Mouse (Mus musculus): ENCODE data around the gene Myh6. TPM values are rescaled to one million over a fixed set of nuclear protein-coding genes. Genes with fewer than 3 reads are reported as not detected.
A peak's percentile ranks its signal among the peaks of the same experiment; 100 is the strongest.

The Myh6 gene
- polyA plus RNA-seq, 2 experiments: 2.1 to 7.3 TPM

GRCm38 (mm10) chr14:54924641-54925348, 41.9 kb downstream of the Myh6 start:
- peak; percentile 91 for DNase-seq (ENCODE audit: low spot score)
- peak overlapping the region; percentile 100 for H3K27ac ChIP-seq (replicated peaks; ENCODE audit: low read depth, low read length)
- TF ChIP-seq POLR2A (IDR thresholded peaks at IDR 0.05; ENCODE audit: borderline replicate concordance, extremely low read depth, insufficient read depth, insufficient read length): peak; percentile 25; the same call in 1 of the 2 replicates
- H3K9me3 ChIP-seq (ENCODE audit: control insufficient read depth, low read length): peaks cover 6% of the 10 kb centered on the region
- H3K4me3 ChIP-seq (replicated peaks; ENCODE audit: low read length): peak overlapping the region; percentile 65
- no peaks in the 10 kb centered on the region for H3K27me3 ChIP-seq (ENCODE audit: control insufficient read depth, insufficient read depth, low read length)
- H3K9ac ChIP-seq (ENCODE audit: low read depth, low read length, severe bottlenecking): peak overlapping the region; percentile 95
- H3K36me3 ChIP-seq (ENCODE audit: control insufficient read depth, insufficient read depth, low read length): peaks cover 28% of the 10 kb centered on the region
- 10% methylated on average over 7 of the region's 7 CpGs for WGBS
- H3K4me1 ChIP-seq (ENCODE audit: control insufficient read depth, insufficient read depth, low read length): peaks cover 22% of the 10 kb centered on the region
- ATAC-seq (ENCODE audit: low FRiP score, low read depth): peak; percentile 56
- H3K4me2 ChIP-seq (replicated peaks; ENCODE audit: low read depth, low read length, severe bottlenecking): peak overlapping the region; percentile 96

- Histone ChIP-seq H3K4me1 (ENCODE audit: control insufficient read depth, insufficient read depth, low read length) (peaks cover 12% of the 10 kb centered on the region), H3K27me3 (ENCODE audit: control insufficient read depth, insufficient read depth, low read length) (no peaks in the 10 kb centered on the region), H3K27ac (replicated peaks; ENCODE audit: low read depth, low read length) (no peak overlapping the region), H3K9me3 (ENCODE audit: control insufficient read depth, low read length) (peaks cover 6% of the 10 kb centered on the region), H3K4me3 (replicated peaks; ENCODE audit: low read length) (no peak overlapping the region), H3K4me2 (replicated peaks; ENCODE audit: low read depth, low read length, severe bottlenecking) (no peak overlapping the region), H3K9ac (ENCODE audit: low read depth, low read length, severe bottlenecking) (no peak overlapping the region), H3K36me3 (ENCODE audit: control insufficient read depth, insufficient read depth, low read length) (peaks cover 71% of the 10 kb centered on the region)
- no peak for TF ChIP-seq POLR2A (IDR thresholded peaks at IDR 0.05; ENCODE audit: borderline replicate concordance, extremely low read depth, insufficient read depth, insufficient read length)
- ATAC-seq (ENCODE audit: low FRiP score, low read depth) (no peak), DNase-seq (ENCODE audit: low spot score) (no peak)
- 89% methylated on average over 16 of the region's 16 CpGs for WGBS
These were observed 46.5 kb downstream of the Myh6 start for GRCm38 (mm10) chr14:54920076-54920685.

- peak overlapping the region; percentile 71 for H3K27ac ChIP-seq (replicated peaks; ENCODE audit: low read depth, low read length)
- peak; percentile 12 for ATAC-seq (ENCODE audit: low FRiP score, low read depth)
These were observed 53.4 kb downstream of the Myh6 start for GRCm38 (mm10) chr14:54913343-54913742.

GRCm38 (mm10) chr14:54912886-54913285, 53.8 kb downstream of the Myh6 start, which contains the start of gene Slc22a17:
Gene Slc22a17, minus strand, starts transcription at chr14:54913132.
- H3K27me3 ChIP-seq (ENCODE audit: control insufficient read depth, insufficient read depth, low read length): no peaks in the 10 kb centered on the region
- H3K4me2 ChIP-seq (replicated peaks; ENCODE audit: low read depth, low read length, severe bottlenecking): peak within 1 kb of the TSS; percentile 83
- TF ChIP-seq POLR2A (IDR thresholded peaks at IDR 0.05; ENCODE audit: borderline replicate concordance, extremely low read depth, insufficient read depth, insufficient read length): peak; percentile 98
- peak within 1 kb of the TSS; percentile 95 for H3K9ac ChIP-seq (ENCODE audit: low read depth, low read length, severe bottlenecking)
- H3K4me1 ChIP-seq (ENCODE audit: control insufficient read depth, insufficient read depth, low read length): peaks cover 15% of the 10 kb centered on the region
- under 1% methylated on average over 15 of the region's 28 CpGs for WGBS
- peak within 1 kb of the TSS; percentile 90 for H3K27ac ChIP-seq (replicated peaks; ENCODE audit: low read depth, low read length)
- no peaks in the 10 kb centered on the region for H3K9me3 ChIP-seq (ENCODE audit: control insufficient read depth, low read length)
- ATAC-seq (ENCODE audit: low FRiP score, low read depth) (peak; percentile 93), DNase-seq (ENCODE audit: low spot score) (peak; percentile 86)
- H3K4me3 ChIP-seq (replicated peaks; ENCODE audit: low read length): peak within 1 kb of the TSS; percentile 93
- peaks cover 61% of the 10 kb centered on the region for H3K36me3 ChIP-seq (ENCODE audit: control insufficient read depth, insufficient read depth, low read length)

More at GRCm38 (mm10) chr14:54913343-54913742, 53.4 kb downstream of the Myh6 start:
- Histone ChIP-seq H3K4me1 (ENCODE audit: control insufficient read depth, insufficient read depth, low read length) (peaks cover 15% of the 10 kb centered on the region), H3K9me3 (ENCODE audit: control insufficient read depth, low read length) (no peaks in the 10 kb centered on the region), H3K9ac (ENCODE audit: low read depth, low read length, severe bottlenecking) (peak overlapping the region; percentile 95), H3K27me3 (ENCODE audit: control insufficient read depth, insufficient read depth, low read length) (no peaks in the 10 kb centered on the region), H3K4me2 (replicated peaks; ENCODE audit: low read depth, low read length, severe bottlenecking) (peak overlapping the region; percentile 83), H3K4me3 (replicated peaks; ENCODE audit: low read length) (peak overlapping the region; percentile 93), H3K36me3 (ENCODE audit: control insufficient read depth, insufficient read depth, low read length) (peaks cover 61% of the 10 kb centered on the region)
- no peak for DNase-seq (ENCODE audit: low spot score)
- 19% methylated on average over 10 of the region's 10 CpGs for WGBS
- no peak for TF ChIP-seq POLR2A (IDR thresholded peaks at IDR 0.05; ENCODE audit: borderline replicate concordance, extremely low read depth, insufficient read depth, insufficient read length)

- H3K9me3 ChIP-seq (ENCODE audit: control insufficient read depth, low read length): no peaks in the 10 kb centered on the region
- H3K36me3 ChIP-seq (ENCODE audit: control insufficient read depth, insufficient read depth, low read length): peaks cover 61% of the 10 kb centered on the region
- TF ChIP-seq POLR2A (IDR thresholded peaks at IDR 0.05; ENCODE audit: borderline replicate concordance, extremely low read depth, insufficient read depth, insufficient read length): no peak
- H3K27me3 ChIP-seq (ENCODE audit: control insufficient read depth, insufficient read depth, low read length): no peaks in the 10 kb centered on the region
- H3K4me2 ChIP-seq (replicated peaks; ENCODE audit: low read depth, low read length, severe bottlenecking): peak overlapping the region; percentile 83
- peak overlapping the region; percentile 90 for H3K27ac ChIP-seq (replicated peaks; ENCODE audit: low read depth, low read length)
- peak overlapping the region; percentile 95 for H3K9ac ChIP-seq (ENCODE audit: low read depth, low read length, severe bottlenecking)
- H3K4me3 ChIP-seq (replicated peaks; ENCODE audit: low read length): peak overlapping the region; percentile 93
- peaks cover 15% of the 10 kb centered on the region for H3K4me1 ChIP-seq (ENCODE audit: control insufficient read depth, insufficient read depth, low read length)
- WGBS: 3% methylated on average over 36 of the region's 69 CpGs
- ATAC-seq (ENCODE audit: low FRiP score, low read depth) (peak; percentile 51), DNase-seq (ENCODE audit: low spot score) (no peak)
These were observed 54.4 kb downstream of the Myh6 start for GRCm38 (mm10) chr14:54912109-54912850.
